Mouse (Mus musculus) lung, embryonic 16.5 days (tissue): ENCODE measurements around the gene Car2. TPM values are rescaled to one million over a fixed set of nuclear protein-coding genes. Genes with fewer than 3 reads are reported as not detected.

Experiments used
- ATAC-seq: fragments of 200-750 bp; cut with Nextera tagmentation; 2 replicates; pipeline ENCODE4 v1.8.0; 2017; ENCODE audit warnings: low read depth, mild to moderate bottlenecking, moderate library complexity
- H3K27ac ChIP-seq: fragments of 300-500 bp; sonication (generic); 2 replicates; pipeline ENCODE4 v1.5.1; 2014; ENCODE audit warnings: mild to moderate bottlenecking, control low read depth, low read length
- H3K27me3 ChIP-seq: fragments of 300-500 bp; sonication (generic); 2 replicates; pipeline ENCODE4 v1.6.1; 2014; ENCODE audit warnings: low read depth, low read length, mixed read lengths; ENCODE audit not compliant: control insufficient read depth, insufficient read depth
- H3K36me3 ChIP-seq: fragments of 300-500 bp; sonication (generic); 2 replicates; pipeline ENCODE4 v1.6.1; 2014; ENCODE audit warnings: low read length; ENCODE audit not compliant: control insufficient read depth, insufficient read depth
- H3K4me1 ChIP-seq: fragments of 300-500 bp; sonication (generic); replicated peaks from 2 replicates; pipeline ENCODE4 v1.6.1; 2014; ENCODE audit warnings: low read length, mixed read lengths; ENCODE audit not compliant: control insufficient read depth, insufficient read depth
- H3K4me2 ChIP-seq: fragments of 300-500 bp; sonication (generic); 2 replicates; pipeline ENCODE4 v1.6.1; 2014; ENCODE audit warnings: low read depth, low read length, control low read depth
- H3K4me3 ChIP-seq: fragments of 300-500 bp; sonication (generic); 2 replicates; pipeline ENCODE4 v1.5.1; 2014; ENCODE audit warnings: mild to moderate bottlenecking, low read length, control low read depth
- H3K9ac ChIP-seq: fragments of 300-500 bp; sonication (generic); 2 replicates; pipeline ENCODE4 v1.6.1; 2014; ENCODE audit warnings: low read length, control low read depth
- H3K9me3 ChIP-seq: fragments of 300-500 bp; sonication (generic); 2 replicates; pipeline ENCODE4 v1.6.1; 2016; ENCODE audit warnings: low read length; ENCODE audit not compliant: control insufficient read depth
- WGBS: fragments of 180-500 bp; shearing (Covaris S2); extraction: QIAGEN DNeasy Blood & Tissue Kit; methylation state at CpG from one replicate; pipeline ENCODE4 v1.1.7; 2014; 5-methylcytosine and 5-hydroxymethylcytosine counted together
- polyA plus RNA-seq: library from polyadenylated mRNA; unstranded; fragments of >200 nt; fragmentation: Nextera tagmentation; extraction: Ambion mirVana; gene quantifications from 2 replicates; pipeline ENCODE4 v1.2.1, GENCODE M21; 2015

The Car2 gene
- polyA plus RNA-seq, result 407 and 422 TPM in 2 replicates

DNA sequence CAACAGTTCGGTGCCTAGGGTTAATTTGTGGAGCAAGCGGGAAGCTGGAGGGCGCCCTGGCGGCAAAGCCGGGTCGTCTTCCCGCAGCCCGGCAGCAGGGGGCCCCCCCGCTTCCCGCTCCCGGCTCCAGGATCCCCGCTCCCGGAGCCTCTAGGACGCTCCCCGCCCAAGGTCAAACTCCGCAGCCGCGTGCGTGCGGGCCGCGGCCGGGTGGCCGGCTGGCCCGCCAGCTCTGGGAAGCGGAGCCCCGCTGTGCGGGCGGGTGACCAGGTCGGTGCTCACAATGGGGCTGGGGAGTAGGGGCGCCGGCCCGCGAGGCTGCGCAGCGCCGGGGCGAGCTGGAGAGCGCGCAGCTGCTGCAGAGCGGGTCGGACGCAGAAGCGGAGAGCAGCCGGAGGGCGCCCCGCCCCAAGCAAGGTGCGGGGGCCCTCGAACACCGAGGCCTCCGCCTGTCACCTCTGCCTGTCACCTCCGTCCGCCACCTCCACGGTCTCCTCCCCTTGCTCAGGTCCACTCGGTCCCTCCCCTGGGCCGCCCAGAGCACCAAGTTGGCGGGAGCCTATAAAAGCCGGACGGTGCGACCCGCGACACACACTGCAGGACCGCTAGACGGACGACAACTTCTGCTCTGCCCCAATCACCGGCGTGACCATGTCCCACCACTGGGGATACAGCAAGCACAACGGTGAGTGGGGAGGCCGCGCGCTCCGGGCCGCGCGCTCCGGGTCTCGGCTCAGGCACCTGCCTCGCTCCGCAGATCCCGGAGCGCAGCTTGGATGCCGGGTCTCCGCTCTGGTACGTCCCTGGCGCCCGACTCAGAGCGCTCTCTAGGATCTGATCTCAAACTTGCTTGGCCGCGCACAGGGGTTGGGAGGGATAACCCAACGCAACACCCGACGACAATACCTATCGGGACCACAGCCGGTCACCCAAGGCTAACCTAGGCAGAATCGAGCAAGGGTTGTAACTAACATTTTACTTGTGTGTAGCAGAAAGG is at the start of gene Car2:
TSS of gene Car2 (plus strand) at position 172 of the 997 bp plus-strand sequence.
- H3K4me3 ChIP-seq, result peak within 1 kb of the TSS; percentile 90
- H3K27ac ChIP-seq, result peak within 1 kb of the TSS; percentile 95
- peaks cover 20% of the 10 kb centered on the region for H3K4me1 ChIP-seq
- ATAC-seq, result peak; percentile 86
- H3K36me3 ChIP-seq, result no peaks in the 10 kb centered on the region; the same call in 1 of the 2 replicates
- H3K9me3 ChIP-seq, result no peaks in the 10 kb centered on the region
- peak within 1 kb of the TSS; percentile 97 for H3K9ac ChIP-seq
- under 1% methylated on average over 85 of the region's 95 CpGs for WGBS
- peak within 1 kb of the TSS; percentile 71 for H3K4me2 ChIP-seq
- no peaks in the 10 kb centered on the region for H3K27me3 ChIP-seq

DNA sequence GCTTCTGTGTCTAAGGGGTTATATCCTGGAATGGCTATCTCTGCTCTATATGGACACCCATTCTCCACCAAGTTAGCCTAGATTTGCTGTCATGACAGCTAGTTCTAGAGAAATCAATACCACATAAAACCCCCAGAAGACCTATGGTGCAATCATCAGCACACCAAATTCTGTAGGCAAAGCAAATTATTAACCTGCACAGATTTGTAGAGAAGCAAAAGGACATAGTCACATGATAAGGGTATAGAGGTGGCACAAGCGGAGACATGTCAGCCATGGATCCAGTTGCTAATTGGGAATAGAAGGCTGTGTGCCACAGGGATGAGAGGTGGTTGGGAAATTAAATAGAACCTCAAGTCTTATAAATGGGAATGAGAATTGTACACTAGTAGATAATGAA is 47.1 kb upstream of the Car2 start:
- no peaks in the 10 kb centered on the region for H3K4me1 ChIP-seq
- no peak overlapping the region for H3K9ac ChIP-seq
- H3K9me3 ChIP-seq, result no peaks in the 10 kb centered on the region
- H3K4me3 ChIP-seq, result no peak overlapping the region
- no peak for ATAC-seq
- no peak overlapping the region for H3K4me2 ChIP-seq
- no peaks in the 10 kb centered on the region for H3K36me3 ChIP-seq
- 98% methylated on average over 1 of the region's 1 CpGs for WGBS
- H3K27ac ChIP-seq, result no peak overlapping the region
- no peaks in the 10 kb centered on the region for H3K27me3 ChIP-seq

DNA sequence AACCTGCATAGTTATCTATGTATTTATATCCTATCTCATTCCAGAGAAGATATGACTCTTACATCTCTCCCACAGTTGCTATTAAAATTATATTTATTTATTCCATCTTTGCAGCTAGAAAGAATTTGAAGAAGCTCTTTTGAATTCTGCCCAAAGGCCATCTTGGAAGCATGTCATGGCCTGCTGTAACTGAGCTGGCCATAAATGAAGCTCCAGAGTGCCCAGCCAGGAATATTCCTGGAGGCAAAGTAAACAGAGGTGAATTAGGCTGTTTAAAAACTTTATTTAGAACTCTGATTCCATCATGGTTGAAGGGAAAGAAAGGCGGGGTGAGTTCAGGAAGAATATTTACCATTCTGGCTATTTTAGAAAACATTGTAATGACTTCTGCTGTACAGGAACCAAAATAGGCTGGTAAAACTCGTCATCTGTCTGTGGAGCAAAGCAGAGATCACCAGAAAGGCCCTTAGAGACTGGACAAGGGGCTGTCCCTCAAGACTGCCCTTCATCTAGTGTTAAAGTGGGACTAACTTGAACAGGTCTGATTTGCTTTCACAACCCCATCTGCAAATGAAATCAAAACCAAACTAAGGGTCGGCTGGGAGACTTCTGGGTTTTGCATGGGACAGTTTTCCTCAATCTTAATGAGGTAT is 46.5 kb upstream of the Car2 start:
- H3K27ac ChIP-seq, result no peak overlapping the region

DNA sequence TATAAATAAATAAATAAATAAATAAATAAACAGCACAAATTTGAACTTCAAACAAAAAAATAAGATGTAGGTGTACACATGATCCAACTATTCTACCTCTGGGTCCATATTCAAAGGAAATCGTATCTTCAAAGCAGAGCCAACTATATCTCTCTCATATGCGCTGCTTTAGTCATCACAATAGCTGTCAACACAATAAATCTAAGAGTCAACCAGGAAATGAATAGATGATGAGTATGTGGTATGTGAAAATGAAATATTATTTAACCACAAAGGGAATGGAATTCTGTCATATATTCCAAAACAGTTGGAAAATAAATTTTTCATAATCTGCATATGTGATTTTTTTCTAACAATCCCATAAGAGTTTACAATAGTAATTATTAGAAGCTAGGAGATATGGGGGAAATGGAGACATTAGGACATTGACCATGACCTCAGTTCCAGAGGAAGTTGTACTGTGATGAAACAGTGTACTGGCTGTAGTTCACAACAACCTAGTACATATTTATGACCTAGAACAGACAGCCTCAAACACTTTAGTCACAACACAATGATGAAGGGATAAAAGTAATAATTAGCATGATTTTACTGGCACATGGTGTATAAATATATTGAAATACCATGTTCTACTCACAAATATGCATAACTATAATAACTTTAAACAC is 37.4 kb upstream of the Car2 start:
- ATAC-seq, result no peak
- Histone ChIP-seq H3K4me2 (no peak overlapping the region), H3K9me3 (no peaks in the 10 kb centered on the region), H3K4me3 (no peak overlapping the region), H3K27ac (no peak overlapping the region), H3K36me3 (no peaks in the 10 kb centered on the region), H3K4me1 (no peaks in the 10 kb centered on the region), H3K27me3 (no peaks in the 10 kb centered on the region), H3K9ac (no peak overlapping the region)
- WGBS, result 82% methylated on average over 2 of the region's 2 CpGs

More for the DNA sequence above, 46.5 kb upstream of the Car2 start:
- Histone ChIP-seq H3K27me3 (no peaks in the 10 kb centered on the region), H3K4me2 (no peak overlapping the region), H3K9me3 (no peaks in the 10 kb centered on the region), H3K9ac (no peak overlapping the region), H3K4me3 (no peak overlapping the region), H3K36me3 (no peaks in the 10 kb centered on the region), H3K4me1 (no peaks in the 10 kb centered on the region)
- no peak for ATAC-seq
- 71% methylated on average over 3 of the region's 3 CpGs for WGBS

DNA sequence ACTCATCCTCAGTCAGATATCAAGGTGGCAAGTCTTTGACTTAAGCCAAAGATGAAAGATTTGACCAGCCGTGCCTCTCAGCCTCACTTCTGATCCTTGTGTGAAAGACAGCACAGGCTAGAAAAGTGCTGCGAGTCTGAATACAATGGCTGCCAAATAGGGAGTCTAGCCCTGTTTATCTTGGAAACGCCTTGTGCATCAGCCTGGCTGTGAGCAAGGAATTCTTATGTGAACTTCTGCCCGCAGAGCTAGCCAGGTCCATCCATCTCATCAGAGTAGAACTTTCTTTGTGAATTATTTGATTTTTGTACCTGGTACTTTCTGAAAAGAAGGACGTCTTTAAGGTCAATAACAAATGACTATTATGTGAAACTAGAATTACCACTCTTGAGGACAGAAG is 32.1 kb upstream of the Car2 start:
- H3K4me1 ChIP-seq, result no peaks in the 10 kb centered on the region

DNA sequence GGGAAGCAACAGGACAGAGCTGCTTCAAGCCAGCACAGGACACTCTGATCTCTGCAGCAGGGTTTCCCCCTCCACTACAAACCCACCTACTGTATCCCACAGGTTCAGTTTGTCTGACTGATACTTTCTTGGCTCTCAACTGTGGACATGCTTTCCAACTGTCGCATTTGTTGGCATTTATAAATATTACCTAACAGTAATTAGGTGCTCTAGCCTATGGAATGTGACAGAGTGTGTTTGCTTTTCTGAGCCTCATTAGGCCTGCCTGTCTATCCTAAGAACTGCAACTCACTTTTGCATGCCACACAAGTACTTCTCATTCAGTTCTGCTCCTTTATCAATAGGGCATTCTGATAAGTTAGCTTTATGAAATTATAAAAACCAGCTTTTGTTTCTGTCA is 31.6 kb upstream of the Car2 start:
- 23% methylated on average over 1 of the region's 1 CpGs for WGBS
- no peak overlapping the region for H3K9ac ChIP-seq
- no peak overlapping the region for H3K4me3 ChIP-seq
- no peak for ATAC-seq
- no peaks in the 10 kb centered on the region for H3K4me1 ChIP-seq
- no peak overlapping the region for H3K4me2 ChIP-seq
- no peak overlapping the region for H3K27ac ChIP-seq
- H3K36me3 ChIP-seq, result no peaks in the 10 kb centered on the region
- no peaks in the 10 kb centered on the region for H3K27me3 ChIP-seq
- no peaks in the 10 kb centered on the region for H3K9me3 ChIP-seq

More for the DNA sequence above, 32.1 kb upstream of the Car2 start:
- no peaks in the 10 kb centered on the region for H3K9me3 ChIP-seq
- 32% methylated on average over 5 of the region's 5 CpGs for WGBS
- ATAC-seq, result no peak
- no peak overlapping the region for H3K9ac ChIP-seq
- no peaks in the 10 kb centered on the region for H3K27me3 ChIP-seq
- no peak overlapping the region for H3K4me3 ChIP-seq
- H3K4me2 ChIP-seq, result no peak overlapping the region
- H3K36me3 ChIP-seq, result no peaks in the 10 kb centered on the region
- no peak overlapping the region for H3K27ac ChIP-seq

DNA sequence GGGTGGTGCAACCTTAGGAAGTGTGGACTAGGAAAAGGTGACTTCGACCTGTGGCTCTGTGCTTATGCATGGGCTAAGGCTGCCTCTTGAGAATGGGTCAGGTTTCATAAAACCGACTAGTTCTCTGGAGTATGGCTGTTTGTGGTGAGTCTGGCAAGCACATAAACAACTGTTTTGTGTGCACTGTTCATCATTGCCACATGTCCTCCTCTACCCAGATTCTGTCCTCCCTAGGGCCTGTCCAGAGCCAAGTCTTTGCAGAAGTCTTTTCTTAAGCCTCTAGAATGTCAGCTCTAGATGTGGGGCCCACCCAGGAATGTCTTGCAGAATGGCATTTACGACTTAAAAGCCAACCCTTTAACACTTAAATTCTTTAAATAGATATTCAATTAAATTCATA is 28.2 kb upstream of the Car2 start:
- no peak overlapping the region for H3K27ac ChIP-seq
- no peak for ATAC-seq
- WGBS, result 83% methylated on average over 3 of the region's 3 CpGs
- no peaks in the 10 kb centered on the region for H3K9me3 ChIP-seq
- peaks cover 6% of the 10 kb centered on the region for H3K4me1 ChIP-seq
- no peak overlapping the region for H3K4me3 ChIP-seq
- no peak overlapping the region for H3K4me2 ChIP-seq
- no peaks in the 10 kb centered on the region for H3K27me3 ChIP-seq
- no peak overlapping the region for H3K9ac ChIP-seq
- no peaks in the 10 kb centered on the region for H3K36me3 ChIP-seq

DNA sequence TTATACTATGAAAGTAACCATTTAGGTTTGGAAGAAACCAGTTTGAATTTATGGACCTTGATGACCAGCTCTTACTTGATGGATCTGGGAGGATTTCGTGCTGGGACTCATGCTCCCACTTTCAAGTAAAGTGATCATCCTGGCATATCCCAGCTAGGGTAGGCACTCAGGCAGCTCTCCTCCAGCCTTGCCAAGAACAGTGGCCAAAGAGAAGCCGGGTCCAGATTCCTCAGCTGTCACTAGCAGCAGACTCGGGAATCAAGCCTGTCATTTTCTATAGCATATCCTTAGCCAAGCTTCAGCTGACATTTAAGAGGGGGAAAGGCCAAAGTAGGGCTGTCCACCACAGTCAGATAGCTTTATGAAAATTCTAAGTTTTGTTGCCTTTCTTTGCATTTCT is 25.8 kb upstream of the Car2 start:
- H3K27ac ChIP-seq, result no peak overlapping the region
- peaks cover 11% of the 10 kb centered on the region for H3K4me1 ChIP-seq
- no peak overlapping the region for H3K4me3 ChIP-seq
- no peak overlapping the region for H3K9ac ChIP-seq
- no peaks in the 10 kb centered on the region for H3K27me3 ChIP-seq
- no peak for ATAC-seq
- no peaks in the 10 kb centered on the region for H3K9me3 ChIP-seq
- WGBS, result 58% methylated on average over 3 of the region's 3 CpGs
- no peaks in the 10 kb centered on the region for H3K36me3 ChIP-seq
- no peak overlapping the region for H3K4me2 ChIP-seq

DNA sequence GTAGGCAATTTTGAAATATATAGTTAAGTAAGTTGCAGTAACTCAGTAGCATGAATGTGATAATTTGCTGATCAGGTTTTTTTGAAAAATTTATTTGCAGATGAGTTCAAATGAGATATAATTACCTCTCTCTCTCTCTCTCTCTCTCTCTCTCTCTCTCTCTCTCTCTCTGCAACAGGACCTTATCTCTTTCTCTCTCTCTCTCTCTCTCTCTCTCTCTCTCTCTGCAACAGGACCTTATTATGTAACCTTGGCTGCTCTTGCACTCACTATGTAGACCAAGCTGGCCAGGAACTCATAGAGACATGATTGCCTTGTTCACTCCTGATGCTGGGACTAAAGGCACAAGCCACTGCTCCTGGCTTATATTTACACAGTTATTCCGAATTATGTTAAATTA is 24.9 kb upstream of the Car2 start:
- WGBS, result 86% methylated on average over 1 of the region's 1 CpGs
- no peak for ATAC-seq
- no peaks in the 10 kb centered on the region for H3K9me3 ChIP-seq

More for the DNA sequence above, 24.9 kb upstream of the Car2 start:
- H3K4me1 ChIP-seq, result peaks cover 11% of the 10 kb centered on the region
- H3K4me2 ChIP-seq, result no peak overlapping the region
- H3K27me3 ChIP-seq, result no peaks in the 10 kb centered on the region
- H3K27ac ChIP-seq, result no peak overlapping the region
- H3K9ac ChIP-seq, result no peak overlapping the region
- H3K36me3 ChIP-seq, result no peaks in the 10 kb centered on the region
- no peak overlapping the region for H3K4me3 ChIP-seq
